Mouse (Mus musculus): ENCODE results near the gene Fxyd4. TPM values are rescaled to one million over a fixed set of nuclear protein-coding genes. Genes with fewer than 3 reads are reported as not detected.

Fxyd4 gene
- polyA plus RNA-seq, 2 experiments, result not detected

DNA sequence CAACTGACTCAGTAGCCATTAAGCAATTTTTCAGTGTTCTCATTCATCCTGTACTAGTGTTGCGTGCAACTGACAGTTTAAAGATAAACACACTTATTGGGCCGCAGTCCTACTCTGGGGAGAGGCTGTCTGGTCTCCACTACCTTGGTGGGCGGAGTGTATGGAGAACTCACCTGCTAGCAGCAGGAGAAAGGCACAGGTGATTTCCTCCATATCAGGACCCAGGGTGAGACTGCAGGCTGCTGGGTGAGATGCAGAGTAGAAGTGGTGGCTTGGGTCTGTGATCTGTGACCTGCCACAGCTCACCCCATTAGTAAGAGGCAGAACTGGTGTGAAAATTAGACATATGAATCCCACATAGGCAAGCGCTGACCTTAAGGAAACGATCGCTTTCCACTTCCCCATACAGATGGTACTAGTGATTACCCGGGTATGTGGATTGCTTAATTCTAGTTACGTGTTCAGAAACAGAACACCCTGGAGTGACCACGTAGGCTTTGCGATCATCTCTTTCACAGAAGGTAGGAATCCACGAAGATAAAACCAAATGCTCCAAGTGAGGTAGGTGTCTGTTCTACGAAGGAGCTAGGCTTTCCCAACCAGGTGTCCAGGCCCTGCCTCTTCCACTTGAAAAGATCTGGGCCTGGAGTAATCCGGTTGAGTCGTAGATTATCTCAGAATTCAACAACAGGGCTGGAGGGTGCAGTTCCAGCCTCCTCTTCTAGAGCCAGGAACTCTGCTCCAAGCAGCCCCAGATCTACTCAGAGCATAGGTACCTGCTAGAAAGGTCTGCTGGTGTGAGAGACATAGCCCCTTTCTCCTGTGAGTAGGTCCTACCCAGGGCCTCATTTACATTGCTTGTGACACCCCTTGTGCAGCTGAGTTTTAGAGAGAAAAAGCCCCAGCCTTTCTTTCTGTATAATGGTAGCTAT lies 1.5 kb downstream of the Fxyd4 start:
- Histone ChIP-seq H3K9ac (replicated peaks) (no peak overlapping the region), H3K4me2 (ENCODE audit: low read depth) (no peak overlapping the region), H3K9me3 (ENCODE audit: control insufficient read depth, low read length) (no peaks in the 10 kb centered on the region), H3K27ac (no peak overlapping the region), H3K36me3 (replicated peaks; ENCODE audit: control insufficient read depth, insufficient read depth, low read depth) (no peaks in the 10 kb centered on the region), H3K4me1 (replicated peaks; ENCODE audit: control insufficient read depth in 2 of 2, insufficient read depth in 2 of 2, low read length in 1 of 2) (no peaks in the 10 kb centered on the region; a peak in 1 of 4 replicates), H3K27me3 (ENCODE audit: control insufficient read depth, insufficient read depth, low read length) (no peaks in the 10 kb centered on the region), H3K4me3 (ENCODE audit: insufficient read depth in 1 of 2, low read depth in 2 of 2, low read length in 2 of 2) (no peak overlapping the region)
- WGBS (ENCODE audit: insufficient replicate concordance), result 51% methylated on average over 14 of the region's 14 CpGs
- TF ChIP-seq CTCF (IDR thresholded peaks at IDR 0.05; ENCODE audit: low read depth) (no peak), EP300 (IDR thresholded peaks at IDR 0.05; ENCODE audit: low read depth) (no peak)
- DNase-seq (ENCODE audit: low read depth in 3 of 3, low spot score in 3 of 3) (no peak), ATAC-seq (ENCODE audit: insufficient read depth) (no peak)

- Histone ChIP-seq H3K4me1 (replicated peaks; ENCODE audit: control insufficient read depth in 2 of 2, insufficient read depth in 2 of 2, low read length in 1 of 2) (no peaks in the 10 kb centered on the region; a peak in 1 of 4 replicates), H3K9me3 (ENCODE audit: control insufficient read depth, low read length) (no peaks in the 10 kb centered on the region), H3K27me3 (ENCODE audit: control insufficient read depth, insufficient read depth, low read length) (no peaks in the 10 kb centered on the region), H3K4me2 (ENCODE audit: low read depth) (no peak overlapping the region), H3K4me3 (ENCODE audit: insufficient read depth in 1 of 2, low read depth in 2 of 2, low read length in 2 of 2) (no peak overlapping the region), H3K36me3 (replicated peaks; ENCODE audit: control insufficient read depth, insufficient read depth, low read depth) (peaks cover 5% of the 10 kb centered on the region; the same call in 1 of the 2 replicates), H3K9ac (replicated peaks) (no peak overlapping the region), H3K27ac (no peak overlapping the region)
- ATAC-seq (ENCODE audit: insufficient read depth), result no peak
- DNase-seq (ENCODE audit: low read depth in 3 of 3, low spot score in 3 of 3), result no peak
- WGBS (ENCODE audit: insufficient replicate concordance), result 77% methylated on average over 6 of the region's 6 CpGs
- TF ChIP-seq CTCF (IDR thresholded peaks at IDR 0.05; ENCODE audit: low read depth), result no peak
Observed at GRCm38 (mm10) chr6:117934301-117934700, 3.2 kb downstream of the Fxyd4 start.

GRCm38 (mm10) chr6:117932325-117933051 lies 5.0 kb downstream of the Fxyd4 start:
- WGBS (ENCODE audit: insufficient replicate concordance), result 37% methylated on average over 11 of the region's 11 CpGs
- DNase-seq (ENCODE audit: low read depth in 3 of 3, low spot score in 3 of 3), result no peak
- Histone ChIP-seq H3K9ac (replicated peaks) (no peak overlapping the region), H3K27ac (no peak overlapping the region), H3K4me3 (ENCODE audit: insufficient read depth in 1 of 2, low read depth in 2 of 2, low read length in 2 of 2) (no peak overlapping the region), H3K4me2 (ENCODE audit: low read depth) (no peak overlapping the region), H3K36me3 (replicated peaks; ENCODE audit: control insufficient read depth, insufficient read depth, low read depth) (peaks cover 22% of the 10 kb centered on the region), H3K27me3 (ENCODE audit: control insufficient read depth, insufficient read depth, low read length) (no peaks in the 10 kb centered on the region), H3K4me1 (replicated peaks; ENCODE audit: control insufficient read depth in 2 of 2, insufficient read depth in 2 of 2, low read length in 1 of 2) (no peaks in the 10 kb centered on the region; a peak in 1 of 4 replicates), H3K9me3 (ENCODE audit: control insufficient read depth, low read length) (no peaks in the 10 kb centered on the region)
- TF ChIP-seq EP300 (IDR thresholded peaks at IDR 0.05; ENCODE audit: low read depth) (no peak), CTCF (IDR thresholded peaks at IDR 0.05; ENCODE audit: low read depth) (peak; percentile 82)
- ATAC-seq (ENCODE audit: insufficient read depth), result peak; percentile 48; the same call in 1 of the 2 replicates

DNA sequence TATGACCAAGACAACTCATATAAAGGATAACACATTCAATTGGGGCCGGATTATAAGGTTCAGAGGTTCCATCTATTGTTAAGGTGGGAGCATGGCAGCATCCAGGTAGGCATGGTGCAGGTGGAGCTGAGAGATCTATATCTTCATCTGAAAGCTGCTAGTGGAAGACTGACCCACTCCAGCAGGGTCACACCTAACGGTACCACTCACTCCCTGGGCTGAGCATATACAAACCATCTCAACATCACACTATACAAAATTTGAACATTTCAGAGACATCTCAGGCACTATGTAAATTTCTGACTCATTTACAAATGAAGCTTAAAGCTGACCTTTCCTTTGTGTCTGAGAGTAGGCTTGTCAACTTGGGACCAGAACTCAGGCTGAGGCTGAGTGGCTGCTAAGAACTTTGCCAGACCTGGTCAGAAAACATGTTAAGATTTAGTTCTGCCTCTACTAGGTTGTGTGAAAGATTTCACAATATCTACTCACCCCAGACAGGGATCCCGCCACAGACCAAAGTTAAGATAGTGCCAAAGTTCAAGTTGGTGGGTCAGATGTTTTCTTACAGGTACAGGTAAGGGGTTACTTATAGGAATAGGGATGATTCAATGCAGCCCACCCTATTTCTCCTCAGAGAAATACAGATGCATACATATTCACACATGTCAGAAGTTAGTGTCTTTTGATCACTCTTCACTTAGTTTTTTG lies 7.4 kb downstream of the Fxyd4 start:
- Histone ChIP-seq H3K9me3 (ENCODE audit: control insufficient read depth, low read length) (no peaks in the 10 kb centered on the region), H3K36me3 (replicated peaks; ENCODE audit: control insufficient read depth, insufficient read depth, low read depth) (peaks cover 40% of the 10 kb centered on the region), H3K27me3 (ENCODE audit: control insufficient read depth, insufficient read depth, low read length) (no peaks in the 10 kb centered on the region), H3K27ac (no peak overlapping the region), H3K4me2 (ENCODE audit: low read depth) (no peak overlapping the region), H3K4me3 (ENCODE audit: insufficient read depth in 1 of 2, low read depth in 2 of 2, low read length in 2 of 2) (no peak overlapping the region), H3K4me1 (replicated peaks; ENCODE audit: control insufficient read depth in 2 of 2, insufficient read depth in 2 of 2, low read length in 1 of 2) (no peaks in the 10 kb centered on the region), H3K9ac (replicated peaks) (no peak overlapping the region)
- 63% methylated on average over 3 of the region's 3 CpGs for WGBS (ENCODE audit: insufficient replicate concordance)
- TF ChIP-seq CTCF (IDR thresholded peaks at IDR 0.05; ENCODE audit: low read depth), result no peak
- no peak for TF ChIP-seq EP300 (IDR thresholded peaks at IDR 0.05; ENCODE audit: low read depth)
- DNase-seq (ENCODE audit: low read depth in 3 of 3, low spot score in 3 of 3), result no peak
- no peak for ATAC-seq (ENCODE audit: insufficient read depth)

All from liver, embryonic 14.5 days (tissue).